Mouse (Mus musculus) c-Kit-positive CD71-positive TER-119-negative erythroid progenitor cells, embryonic 14.5 days (primary cell): ENCODE measurements around the gene Ppp2r2c.

ENCODE experiments used
- DNase-seq: peaks from one replicate; pipeline ENCODE4 v3.0.0-alpha.2; 2013; ENCODE audit warnings: low read depth

Ppp2r2c gene

DNA sequence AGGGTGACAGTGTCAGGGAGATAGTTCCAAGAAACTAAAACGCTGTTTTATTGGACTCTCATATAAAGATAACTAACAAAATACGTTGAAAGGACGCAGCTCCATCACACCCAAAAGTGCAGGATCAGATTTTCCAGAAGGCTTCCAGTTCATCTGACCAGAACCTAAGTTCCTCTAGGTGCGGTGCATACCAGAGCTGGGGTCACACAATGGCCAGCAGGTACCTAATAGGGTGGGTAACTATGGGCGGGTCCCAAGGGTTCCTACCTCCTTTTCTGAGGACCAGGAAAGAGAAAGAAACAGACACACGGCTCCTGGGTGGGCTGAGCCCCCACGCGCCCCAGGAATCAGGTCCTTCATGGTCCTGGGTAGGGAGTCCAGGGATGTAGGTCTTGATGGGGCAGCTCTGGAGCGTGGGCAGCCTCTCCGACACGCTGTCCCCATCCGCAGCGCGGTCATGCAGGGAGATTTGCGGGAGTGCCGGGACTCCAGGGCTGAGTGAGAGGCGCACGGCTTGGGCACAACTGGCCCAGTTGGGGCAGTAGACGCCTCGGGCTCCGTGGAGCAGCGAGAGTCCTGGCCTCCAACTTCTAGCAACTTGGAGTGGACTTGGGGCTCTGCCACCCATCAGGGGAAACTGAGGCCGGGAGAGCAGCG, 119.9 kb downstream of the Ppp2r2c start:
- no peak for DNase-seq

DNA sequence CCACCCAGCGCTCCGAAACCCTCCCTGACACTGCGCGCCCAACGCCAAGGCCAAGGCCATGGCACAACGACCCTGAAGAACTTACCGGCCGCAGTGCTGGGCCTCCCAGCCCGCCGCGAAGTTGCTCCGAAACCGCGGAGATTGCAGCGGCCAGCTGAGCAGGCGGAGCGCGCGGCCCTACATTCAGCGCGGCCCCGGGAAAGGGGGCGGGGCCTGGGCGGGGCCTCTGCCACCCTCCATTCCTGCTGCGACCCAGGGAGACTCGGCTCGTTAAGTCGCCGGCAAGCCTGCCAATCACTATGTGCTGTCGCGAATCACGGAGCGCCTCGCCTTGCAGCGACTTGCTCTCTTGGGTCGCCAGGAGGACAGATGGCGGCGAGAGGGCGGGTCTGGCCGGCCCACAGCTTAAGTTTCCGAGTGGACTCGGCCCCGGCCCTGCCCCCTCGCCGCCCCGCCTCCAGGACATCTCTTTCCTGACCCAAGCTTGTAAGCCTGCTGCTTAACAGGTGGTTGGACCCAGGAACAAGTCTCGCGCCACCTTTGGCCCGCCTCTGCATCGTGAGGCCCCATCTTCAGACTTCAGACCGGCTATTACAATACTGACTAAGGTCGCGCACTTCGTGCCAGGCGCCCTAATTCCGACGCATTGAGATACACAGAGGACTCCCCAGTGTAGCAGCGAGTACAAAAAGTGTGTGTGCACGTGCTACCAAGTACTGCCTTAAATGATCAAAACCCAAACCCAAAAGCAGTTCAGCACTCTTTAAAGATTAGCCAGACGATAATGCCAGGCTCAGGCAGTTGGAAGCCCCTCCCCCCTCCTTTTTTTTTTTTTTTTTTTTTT, 120.7 kb downstream of the Ppp2r2c start, which contains the start of gene Wfs1:
Wfs1 (minus strand) TSS at position 425 of the 844 bp plus-strand sequence.
- DNase-seq, result peak; percentile 63

DNA sequence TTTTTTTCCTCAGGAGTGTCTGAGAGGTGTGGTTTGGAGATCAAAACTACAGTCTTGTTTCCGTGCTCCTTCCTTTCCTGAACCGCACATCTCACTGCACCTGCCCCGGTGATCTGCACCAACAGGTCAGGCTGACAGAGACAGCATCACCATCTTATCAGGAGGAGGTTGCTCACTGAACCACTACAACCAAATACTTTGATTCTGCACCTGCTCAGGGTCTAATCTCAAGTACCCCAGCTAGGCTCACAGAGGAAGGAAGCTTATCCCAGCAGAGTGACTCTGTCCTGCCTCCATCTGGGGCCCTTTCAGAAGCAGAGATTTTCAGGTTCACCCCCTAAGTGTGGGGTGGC, 121.3 kb downstream of the Ppp2r2c start:
- DNase-seq, result no peak

DNA sequence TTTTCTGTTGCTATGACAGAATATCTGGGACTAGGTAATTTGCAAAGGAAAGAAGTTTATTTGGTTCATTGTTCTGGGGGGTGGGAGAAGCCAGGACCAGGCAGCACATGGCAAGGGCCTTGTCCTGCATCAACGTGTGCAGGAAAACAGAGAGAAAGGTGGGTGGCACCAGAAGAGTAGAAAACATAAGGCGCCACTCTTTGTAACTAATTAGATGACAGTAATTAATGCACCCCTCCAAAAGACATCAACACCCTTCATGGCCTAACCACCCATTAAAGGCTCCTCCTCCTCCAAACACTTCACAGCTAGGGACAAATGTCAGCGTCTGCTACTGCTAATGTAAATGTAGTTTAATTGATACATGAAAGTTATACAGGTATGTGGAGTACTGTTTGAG, 121.9 kb downstream of the Ppp2r2c start:
- no peak for DNase-seq

DNA sequence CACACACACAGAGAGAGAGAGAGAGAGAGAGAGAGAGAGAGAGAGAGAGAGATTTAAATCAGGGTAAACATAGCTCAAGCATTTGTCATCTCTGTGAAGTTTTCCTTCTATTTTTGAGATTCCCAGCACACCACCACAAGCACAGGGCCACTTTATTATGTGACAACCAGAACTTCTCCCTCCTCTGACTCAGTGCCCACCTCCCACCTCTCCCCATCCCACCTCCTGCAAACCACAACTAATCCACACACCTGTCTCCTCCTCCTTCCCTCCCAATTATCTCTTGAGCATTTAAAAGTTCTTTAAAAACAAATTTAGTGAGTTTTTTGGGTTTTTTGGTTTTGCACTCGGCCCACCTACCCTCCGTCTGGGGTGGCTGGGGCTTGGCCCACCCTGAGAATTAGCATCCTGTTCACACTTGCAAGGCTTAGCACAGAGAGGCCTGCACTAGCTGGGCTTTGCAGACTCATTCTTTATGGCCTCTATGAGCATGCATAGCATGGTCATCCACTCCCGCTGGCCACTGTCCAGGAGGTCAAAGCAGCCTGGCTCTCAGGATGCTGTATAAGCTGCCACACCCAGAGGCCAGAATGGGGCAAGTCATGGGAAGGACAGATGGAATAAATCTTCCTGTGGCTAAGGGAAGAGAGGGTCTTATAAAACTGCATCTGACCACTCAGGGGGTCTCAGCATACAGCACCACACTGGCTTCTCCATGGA, 122.5 kb downstream of the Ppp2r2c start:
- no peak for DNase-seq

DNA sequence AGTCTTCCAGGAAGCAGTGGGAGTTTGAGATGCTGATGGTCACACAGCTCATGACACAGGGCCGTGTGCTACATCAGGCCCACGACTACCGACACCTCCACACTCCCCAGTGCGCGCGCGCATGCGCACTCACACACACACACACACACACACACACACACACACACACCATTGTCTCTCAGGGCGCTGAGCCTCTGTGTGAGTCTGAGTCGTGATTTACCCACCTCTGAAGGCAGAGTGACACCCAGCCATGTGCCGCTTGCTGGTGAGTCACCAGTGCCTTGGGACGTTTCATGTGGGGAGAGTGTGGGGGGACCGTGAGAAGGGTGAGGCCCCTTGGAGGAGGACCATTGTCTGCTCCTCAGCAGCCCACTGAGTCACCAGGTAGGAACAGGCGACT, 128.1 kb downstream of the Ppp2r2c start:
- no peak for DNase-seq

DNA sequence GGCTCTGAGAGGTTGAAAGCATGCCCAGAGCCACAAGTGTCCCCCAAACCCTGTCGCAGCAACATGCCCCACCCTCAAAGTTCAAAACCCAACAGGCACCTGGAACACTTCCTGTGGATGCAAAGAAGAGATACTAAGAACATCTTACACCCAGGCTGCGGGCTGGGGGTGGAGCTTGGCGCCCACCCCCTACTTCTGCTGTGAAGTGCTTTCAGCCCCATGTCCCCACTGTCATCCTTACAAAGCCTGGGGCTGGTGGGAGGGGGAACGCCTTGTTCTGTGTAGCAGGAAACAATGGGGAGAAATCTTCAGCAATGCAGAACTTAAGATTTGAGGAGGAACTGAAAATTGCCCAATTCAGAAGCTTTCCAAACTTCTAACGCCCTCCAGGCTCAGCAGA, 129.7 kb downstream of the Ppp2r2c start:
- no peak for DNase-seq

DNA sequence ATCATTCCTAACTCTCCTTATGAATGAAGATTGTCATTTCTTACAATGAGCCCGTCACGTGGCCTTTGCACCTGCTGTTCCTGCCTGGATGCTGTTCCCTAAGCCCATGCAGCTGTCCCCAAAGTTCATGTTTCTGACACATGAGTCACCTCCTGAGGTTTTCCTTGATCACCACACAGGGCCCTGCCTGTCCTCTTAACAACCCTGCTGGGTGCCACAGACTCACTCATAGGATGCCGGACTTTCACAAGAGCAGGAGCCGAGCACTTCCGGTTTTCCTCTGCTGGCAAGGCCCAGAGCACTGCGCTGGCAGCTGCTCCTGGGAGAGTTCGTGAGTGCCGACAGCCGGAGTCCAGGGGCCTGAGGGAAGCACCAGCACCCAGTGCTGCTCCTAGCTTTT, 132.7 kb downstream of the Ppp2r2c start:
- no peak for DNase-seq

DNA sequence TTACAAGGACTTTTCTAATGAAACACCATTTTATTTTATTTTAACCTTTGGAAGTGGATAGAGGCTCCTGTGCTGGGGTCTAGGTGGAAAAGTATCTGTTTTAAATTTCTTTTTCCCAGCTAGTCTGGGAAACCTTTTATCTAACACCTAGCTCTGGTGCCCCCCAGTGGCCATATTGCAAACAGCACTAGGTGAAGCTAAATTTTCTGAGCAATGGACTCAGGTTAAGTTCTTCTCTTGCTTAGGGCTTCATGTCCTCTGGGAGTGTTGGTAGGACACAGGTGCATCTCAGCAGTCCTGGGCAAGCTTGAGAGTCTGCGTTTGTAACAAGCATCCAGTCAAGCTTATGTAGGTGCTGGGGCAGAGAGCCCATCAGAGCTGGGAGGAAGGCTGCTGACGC, 133.7 kb downstream of the Ppp2r2c start:
- DNase-seq, result peak; percentile 21
